Mouse (Mus musculus): ENCODE measurements around the gene Dnaja1.

The Dnaja1 gene

GRCm38 (mm10) chr4:40722011-40722666 is at the start of gene Dnaja1:
Gene Dnaja1, plus strand, starts transcription at chr4:40722150.
- DNase-seq (ENCODE audit: low spot score): peak; percentile 98

DNA sequence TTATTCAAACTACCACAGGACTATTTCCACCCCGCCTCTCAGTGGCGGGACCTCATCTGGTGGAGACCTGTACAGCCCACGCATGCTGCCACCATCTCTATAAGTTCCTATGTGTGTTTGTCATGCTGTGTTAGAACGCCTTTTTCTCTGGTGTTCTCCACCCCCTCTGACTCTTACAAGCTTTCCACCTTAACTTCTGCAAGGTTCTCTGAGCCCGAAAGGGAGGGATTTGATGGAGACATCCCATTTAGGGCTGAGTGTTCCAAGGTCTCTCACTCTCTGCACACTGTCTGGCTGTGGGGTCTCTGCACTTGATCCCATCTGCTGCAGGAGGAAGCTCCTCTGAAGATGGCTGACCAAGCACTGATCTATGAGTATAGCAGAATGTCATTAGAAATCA is 48.4 kb upstream of the Dnaja1 start:
- DNase-seq (ENCODE audit: low spot score): no peak

DNA sequence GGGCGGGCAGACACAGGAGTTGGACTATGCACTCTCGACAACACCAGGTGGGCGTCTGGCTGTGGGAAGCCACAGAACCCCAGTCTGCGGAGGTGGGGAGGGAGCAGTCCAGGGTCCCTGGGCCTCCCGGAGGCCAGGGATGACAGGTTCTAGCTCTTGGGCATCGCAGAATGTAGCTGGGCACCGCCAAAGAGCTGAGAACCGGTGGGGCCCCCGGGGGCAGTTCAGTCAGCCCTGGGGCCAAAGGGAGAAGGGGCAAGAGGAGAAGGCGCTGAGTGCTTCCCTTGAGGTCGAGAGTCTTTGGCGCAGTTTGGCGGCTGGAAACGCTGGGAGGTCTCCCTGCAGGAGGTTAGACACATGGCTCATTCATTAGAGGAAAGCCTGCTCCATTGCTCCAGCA is 45.6 kb upstream of the Dnaja1 start:
- DNase-seq (ENCODE audit: low spot score): no peak

- peak; percentile 35 for DNase-seq (ENCODE audit: low spot score)
Observed at GRCm38 (mm10) chr4:40677132-40677531, 44.8 kb upstream of the Dnaja1 start.

DNA sequence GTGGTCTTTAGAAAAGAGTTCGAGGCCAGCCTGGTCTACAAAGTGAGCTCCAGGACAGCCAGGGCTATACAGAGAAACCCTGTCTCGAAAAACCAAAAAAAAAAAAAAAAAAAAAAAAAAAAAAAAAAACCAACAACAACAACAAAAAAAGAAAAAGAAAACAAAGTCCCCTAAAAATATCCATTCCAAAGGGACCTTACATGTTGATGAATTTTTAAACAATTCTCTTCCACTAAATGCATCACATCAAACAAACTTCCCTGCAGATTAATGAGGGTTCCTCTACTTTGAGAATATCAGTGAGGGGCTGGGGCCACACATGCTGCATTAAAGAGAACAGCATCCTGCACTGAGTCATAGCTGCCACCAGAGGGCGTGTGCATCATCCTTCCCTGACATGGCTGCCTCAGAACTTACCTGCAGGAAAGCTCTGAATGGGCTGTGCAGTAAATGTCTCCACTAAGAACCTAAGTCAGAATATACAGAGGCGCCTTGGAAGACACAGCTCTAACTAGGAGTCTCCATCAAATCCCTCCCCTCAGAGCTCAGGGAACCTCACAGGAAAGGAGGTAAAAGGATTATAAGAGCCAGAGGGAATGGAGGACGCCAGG is 41.6 kb upstream of the Dnaja1 start:
- DNase-seq (ENCODE audit: low spot score): peak; percentile 23

DNA sequence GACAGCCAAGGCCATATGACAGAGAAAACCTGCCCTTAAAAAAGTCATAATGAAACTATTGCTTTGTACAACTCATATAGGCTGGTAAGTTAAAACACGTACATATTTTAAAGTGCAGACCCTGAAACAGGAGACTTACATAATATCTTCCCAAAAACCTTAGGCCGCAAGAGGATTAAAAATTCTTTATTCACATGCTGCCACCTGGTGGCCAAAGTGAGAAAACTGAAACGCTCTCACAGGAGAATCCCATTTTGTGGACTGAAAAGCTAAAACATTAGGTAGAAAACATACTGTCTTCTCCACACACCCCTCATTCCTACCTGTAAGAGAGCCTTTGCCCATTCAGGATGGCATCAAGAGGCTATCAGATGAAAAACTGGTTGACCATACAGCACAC is 40.0 kb upstream of the Dnaja1 start:
- peak; percentile 63 for DNase-seq (ENCODE audit: low spot score)

DNA sequence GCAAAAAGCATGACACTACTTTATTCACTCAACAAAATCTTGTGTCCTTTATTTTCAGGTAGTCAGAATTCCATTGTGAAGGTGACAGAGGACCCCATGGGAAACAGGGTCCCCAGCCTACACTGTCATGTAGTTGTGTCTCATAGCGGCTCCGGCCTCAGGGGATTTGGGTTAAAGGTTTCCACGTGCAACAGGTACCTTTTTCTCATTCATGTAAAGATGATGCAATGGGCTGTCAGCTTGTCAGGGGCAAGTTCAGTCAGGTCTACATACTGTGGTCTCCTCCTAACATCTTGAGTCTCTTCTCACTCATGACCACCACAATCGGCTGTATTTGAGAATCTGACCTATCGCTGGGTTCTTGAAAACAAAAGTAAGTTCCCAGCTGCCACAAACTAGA is 39.6 kb upstream of the Dnaja1 start:
- DNase-seq (ENCODE audit: low spot score): no peak

DNA sequence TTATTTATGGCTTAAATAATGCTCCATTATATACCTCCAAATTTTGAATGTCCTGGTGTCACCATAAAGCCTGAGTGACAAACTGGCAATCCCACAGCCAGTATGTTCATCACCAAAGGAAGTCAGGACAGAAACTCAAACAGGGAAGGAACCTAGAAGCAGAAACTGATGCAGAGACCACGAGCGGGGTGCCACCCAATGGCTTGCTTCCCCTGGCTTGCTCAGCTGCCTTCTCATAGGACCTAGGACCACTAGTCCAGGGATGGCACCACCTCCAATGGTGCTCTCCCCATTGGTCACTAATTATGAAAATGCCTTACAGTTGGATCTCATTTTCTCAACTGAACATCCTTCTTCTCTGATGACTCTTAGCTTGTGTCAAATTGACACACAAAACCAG is 38.6 kb upstream of the Dnaja1 start:
- no peak for DNase-seq (ENCODE audit: low spot score)

- no peak for DNase-seq (ENCODE audit: low spot score)
Observed at GRCm38 (mm10) chr4:40691100-40691499, 30.9 kb upstream of the Dnaja1 start.

DNA sequence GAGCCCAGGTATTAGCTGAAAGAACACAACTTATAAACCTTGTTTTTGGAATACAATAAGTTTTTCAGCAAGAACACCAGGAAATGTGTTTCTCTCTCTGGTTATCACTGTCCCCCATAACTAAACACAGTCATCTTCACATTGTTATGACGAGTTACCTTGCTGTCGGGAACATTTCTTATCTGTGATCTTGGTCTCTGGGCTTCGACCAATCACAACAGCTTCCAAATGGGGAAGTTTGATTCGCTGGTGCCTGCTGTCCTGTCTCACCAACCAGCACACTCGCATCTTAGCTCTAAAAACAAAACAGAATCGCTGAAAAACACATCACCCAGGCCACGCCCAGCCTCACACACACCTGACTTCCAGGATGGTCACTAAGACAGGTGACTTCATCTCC is 24.9 kb upstream of the Dnaja1 start:
- no peak for DNase-seq (ENCODE audit: low spot score)

GRCm38 (mm10) chr4:40700216-40700615 is 21.7 kb upstream of the Dnaja1 start:
- peak; percentile 37 for DNase-seq (ENCODE audit: low spot score)

DNA sequence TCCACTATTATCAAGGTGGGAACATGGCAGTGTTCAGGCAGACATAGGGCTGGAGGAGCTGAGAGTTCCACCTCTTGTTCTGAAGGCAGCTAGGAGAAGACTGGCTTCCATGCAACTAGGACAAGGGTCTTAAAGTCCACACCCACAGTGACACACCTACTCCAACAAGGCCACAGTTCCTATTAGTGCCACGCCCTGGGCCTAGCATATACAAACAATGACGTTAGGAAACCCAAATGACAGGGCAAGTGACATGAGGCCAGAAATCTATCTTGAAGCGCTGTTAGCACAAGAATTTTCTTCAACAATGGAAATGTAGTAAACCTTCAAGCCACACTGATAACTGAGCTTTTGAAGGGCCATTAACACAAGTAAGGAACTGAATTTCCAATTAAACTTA is 20.2 kb upstream of the Dnaja1 start:
- DNase-seq (ENCODE audit: low spot score): no peak

DNA sequence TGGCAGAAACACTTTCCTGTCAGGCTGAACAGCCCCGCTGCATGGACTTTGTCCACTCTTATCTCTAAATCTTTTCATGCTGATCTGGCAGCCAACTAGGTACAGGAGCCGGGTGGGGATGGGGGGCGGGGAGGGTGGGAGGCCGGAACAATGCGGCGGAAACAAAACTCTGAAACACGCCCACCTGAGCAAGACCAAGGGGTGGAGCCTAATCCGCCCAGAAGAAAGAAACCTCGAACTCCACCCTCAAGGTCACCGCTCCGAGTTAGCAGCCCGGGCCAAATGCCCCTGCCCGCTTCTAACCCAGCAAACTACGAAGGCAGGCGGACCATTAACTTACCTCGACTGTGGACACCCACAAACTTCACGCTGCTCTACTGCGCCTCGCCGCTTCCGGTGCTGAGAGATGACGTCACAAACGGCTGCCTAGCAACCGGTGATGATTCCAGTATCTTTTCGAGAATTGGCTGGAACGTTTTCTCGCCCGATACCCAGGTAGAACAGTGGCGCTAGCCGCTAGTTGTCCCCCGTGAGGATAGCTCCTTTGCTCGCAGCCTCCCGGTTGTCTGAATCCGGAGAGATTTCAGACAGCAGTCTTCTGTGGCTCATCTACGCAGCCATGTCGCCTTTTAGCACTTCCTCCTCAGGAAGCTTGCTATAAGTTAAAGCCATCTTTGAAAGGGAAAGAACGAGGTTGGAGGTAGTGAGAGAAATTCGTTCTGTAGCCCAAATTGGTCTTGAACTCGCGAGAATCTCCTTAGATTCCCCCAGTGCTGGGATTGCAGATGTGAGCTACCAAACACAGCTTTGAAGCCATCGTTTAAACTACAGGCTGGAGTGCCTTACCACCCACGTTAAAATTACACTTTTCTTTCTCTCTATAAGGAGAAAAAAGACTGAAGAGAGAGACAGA is 18.9 kb upstream of the Dnaja1 start, which contains the start of gene Aptx:
Gene Aptx (minus strand): TSS at position 398 of the 913 bp plus-strand sequence.
- peak; percentile 96 for DNase-seq (ENCODE audit: low spot score)

GRCm38 (mm10) chr4:40703710-40704275 is 18.2 kb upstream of the Dnaja1 start:
- DNase-seq (ENCODE audit: low spot score): peak; percentile 17

- DNase-seq (ENCODE audit: low spot score): no peak
Observed at GRCm38 (mm10) chr4:40717141-40717540, 4.8 kb upstream of the Dnaja1 start.

GRCm38 (mm10) chr4:40720910-40721309 is 1.0 kb upstream of the Dnaja1 start:
- DNase-seq (ENCODE audit: low spot score): no peak

DNA sequence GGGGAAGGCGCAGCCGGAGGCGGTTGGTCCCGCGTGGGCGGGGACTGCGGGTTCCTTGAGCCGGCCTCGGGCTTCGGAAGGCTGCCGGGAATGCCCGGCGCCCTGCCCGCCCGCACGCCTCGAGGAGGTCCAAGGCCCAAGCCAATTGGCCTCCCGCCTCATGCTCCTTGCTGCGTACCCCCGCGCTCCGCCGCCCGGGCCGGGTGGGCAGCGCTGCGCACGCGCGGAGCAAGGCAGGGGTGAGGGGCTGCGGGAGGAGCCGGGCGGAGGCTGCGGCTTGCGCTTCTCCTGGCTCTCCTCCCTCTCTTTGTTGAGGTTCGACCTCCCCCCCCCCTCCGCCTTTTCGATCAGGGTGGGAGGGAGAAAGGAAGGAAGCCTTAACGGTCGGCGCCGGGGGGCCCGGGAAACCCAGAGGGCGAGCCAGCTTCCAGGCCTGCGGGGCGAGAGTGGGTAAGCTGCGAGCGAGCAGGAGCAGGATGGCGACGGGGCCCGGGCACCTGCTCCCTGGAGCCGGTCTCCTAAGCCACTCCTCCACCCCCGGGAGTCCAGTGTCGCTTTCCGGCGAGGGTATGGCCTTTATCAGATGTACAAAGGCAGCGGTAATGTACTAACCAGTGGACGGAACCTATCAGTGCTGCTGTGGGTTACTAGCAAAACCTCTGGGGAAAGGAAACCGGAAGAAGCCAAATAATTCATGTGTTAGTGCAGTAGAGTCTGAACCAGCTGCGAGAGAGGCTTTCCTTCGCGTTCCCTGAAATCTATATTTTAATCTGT is 924 bp downstream of the Dnaja1 start:
- DNase-seq (ENCODE audit: low spot score): peak; percentile 73

DNA sequence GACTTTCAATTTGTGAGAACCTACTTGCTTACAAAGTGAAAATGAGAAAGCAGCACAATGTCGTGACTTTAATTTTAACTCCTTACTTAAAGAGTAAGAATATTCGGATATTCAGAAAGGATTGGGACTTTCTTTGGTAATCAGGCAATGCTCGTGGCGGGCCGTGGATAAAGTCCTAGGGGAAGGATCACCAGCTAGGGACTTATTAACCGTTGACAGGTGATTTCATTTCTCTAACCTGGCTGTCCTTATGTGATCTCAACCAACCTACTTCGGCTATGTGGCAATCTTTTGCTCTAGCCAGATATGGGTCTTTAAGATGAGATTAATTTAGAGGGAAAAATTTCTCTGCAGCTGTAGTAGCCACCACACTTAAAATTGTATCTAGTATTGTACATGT is 3.2 kb downstream of the Dnaja1 start:
- DNase-seq (ENCODE audit: low spot score): no peak

- no peak for DNase-seq (ENCODE audit: low spot score)
Observed at GRCm38 (mm10) chr4:40725554-40725953, 3.6 kb downstream of the Dnaja1 start.

- no peak for DNase-seq (ENCODE audit: low spot score)
Observed at GRCm38 (mm10) chr4:40727247-40727646, 5.3 kb downstream of the Dnaja1 start.

- no peak for DNase-seq (ENCODE audit: low spot score)
Observed at GRCm38 (mm10) chr4:40731262-40731661, 9.3 kb downstream of the Dnaja1 start.

DNA sequence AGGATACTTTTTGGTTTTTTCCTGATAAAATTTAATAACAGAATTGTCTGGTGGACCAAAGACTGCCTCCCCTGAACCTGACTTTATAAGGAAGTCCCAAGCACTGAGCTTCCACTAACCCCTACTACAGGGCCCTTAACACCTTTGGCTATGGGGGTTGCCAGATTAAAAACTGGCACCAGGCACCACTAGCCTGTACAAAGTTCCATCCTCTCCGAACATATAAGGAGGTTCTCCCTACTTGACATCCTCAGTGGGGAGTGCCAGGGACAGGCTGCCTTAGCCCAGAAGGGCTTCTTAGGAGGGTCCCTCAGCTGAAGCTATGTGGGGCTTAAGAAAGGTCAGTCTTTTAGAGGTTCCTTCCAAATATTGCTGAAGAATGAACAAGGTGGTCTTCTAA is 13.4 kb downstream of the Dnaja1 start:
- DNase-seq (ENCODE audit: low spot score): no peak

All from urinary bladder, postnatal 14 days (tissue).